Mouse (Mus musculus) ovary, postnatal 14 days (tissue): ENCODE measurements around the gene Trim62.
A peak's percentile ranks its signal among the peaks of the same experiment; 100 is the strongest.

Experiments used
- DNase-seq: peaks from one replicate; pipeline ENCODE4 v3.0.0; 2022; ENCODE audit warnings: low spot score

Trim62 gene

DNA sequence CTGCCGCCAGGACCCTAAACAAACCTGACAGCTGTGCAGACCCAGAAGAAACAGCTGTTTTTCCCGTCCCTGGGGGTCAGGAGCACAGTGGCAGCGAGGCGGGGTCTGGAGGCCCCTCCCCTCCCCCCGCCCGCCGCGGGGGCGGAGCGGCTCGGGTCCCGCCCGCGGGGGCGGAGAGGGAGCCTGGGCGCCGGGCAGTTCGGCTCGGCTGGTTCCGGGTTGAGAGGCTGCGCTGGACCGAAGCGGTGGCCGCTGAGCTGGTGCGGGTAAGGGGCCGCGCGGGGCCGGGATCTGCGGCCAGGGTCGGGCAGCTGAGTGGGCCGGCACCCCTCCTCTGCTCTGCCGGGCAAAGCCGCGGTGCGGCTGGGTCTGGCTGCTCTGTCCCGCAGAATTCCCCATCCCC, at the start of gene Trim62:
Gene Trim62, plus strand, starts transcription at position 202 of the 403 bp plus-strand sequence.
- peak; percentile 75 for DNase-seq

GRCm38 (mm10) chr4:128838202-128838601, 45.2 kb upstream of the Trim62 start:
- no peak for DNase-seq

GRCm38 (mm10) chr4:128839811-128840738, 43.3 kb upstream of the Trim62 start:
- DNase-seq, result peak; percentile 27

DNA sequence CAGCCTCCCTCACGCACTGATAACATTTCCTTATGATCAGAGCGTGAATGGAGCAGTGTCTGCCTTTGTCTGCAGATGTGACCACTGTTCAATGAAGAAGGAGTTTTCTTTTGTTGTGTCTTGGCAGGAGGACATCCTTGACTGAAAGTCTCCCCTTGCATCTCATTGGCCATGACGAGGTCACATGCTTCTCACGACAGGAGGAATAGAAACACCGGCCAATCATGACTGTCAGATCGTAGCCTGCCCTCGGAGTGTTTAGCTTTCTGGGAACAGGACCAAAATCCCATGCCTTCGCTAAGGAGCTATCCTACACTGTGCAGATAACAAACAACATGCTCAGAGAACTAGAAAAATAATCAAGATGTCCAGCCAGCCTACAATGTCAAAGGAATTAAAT, 42.1 kb upstream of the Trim62 start:
- no peak for DNase-seq

DNA sequence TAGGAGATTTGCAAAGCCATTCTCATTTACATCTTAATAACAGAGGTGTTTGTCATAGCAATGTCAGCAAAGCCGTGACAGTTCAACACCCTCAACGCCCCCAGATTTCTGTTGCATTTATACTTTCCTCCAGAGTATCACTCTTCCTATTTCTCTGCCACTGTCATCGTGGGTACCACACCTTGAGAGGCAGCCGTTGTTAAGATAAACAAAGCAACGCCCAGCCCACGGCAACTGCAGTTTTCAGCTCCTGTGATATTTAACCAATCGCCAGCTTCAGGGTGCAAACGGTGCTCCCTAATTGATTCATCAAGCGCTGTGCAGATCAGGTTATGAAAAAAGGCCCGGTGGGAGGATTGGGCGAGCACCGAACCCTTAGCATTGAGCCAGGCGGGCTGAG, 38.8 kb upstream of the Trim62 start:
- no peak for DNase-seq

DNA sequence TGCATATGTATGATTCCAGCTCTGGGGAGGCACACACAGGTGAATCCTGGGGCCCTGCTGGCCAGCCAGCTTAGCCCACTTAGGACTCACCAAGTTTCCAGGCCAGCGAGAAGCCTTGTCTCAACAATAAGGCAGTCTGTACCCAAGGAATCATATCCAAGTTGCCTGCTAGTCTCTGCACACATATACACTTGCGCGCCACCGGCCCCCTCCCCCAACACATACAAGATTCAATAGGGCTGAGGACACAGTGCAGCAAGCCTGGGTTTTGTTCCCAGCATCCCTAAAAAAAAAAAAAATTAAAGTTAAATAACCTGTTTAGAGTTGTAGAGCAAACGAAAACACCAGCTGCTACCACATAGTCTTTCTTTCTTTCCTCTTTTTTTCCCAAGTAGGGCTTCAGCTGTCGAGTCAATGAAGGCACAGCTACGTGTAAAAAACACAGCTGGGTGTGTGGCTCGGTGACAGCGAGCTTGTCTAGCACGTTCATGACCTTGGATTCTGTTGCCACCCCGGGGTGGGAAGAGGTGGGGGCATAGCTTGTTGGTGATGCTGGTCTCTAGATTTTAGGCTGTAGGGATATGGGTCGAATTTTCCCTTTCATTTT, 37.9 kb upstream of the Trim62 start:
- DNase-seq, result no peak

- DNase-seq, result no peak
These were observed 34.4 kb upstream of the Trim62 start for GRCm38 (mm10) chr4:128848961-128849360.

GRCm38 (mm10) chr4:128849686-128850085, 33.7 kb upstream of the Trim62 start:
- no peak for DNase-seq

- no peak for DNase-seq
These were observed 31.0 kb upstream of the Trim62 start for GRCm38 (mm10) chr4:128852266-128852887.

- DNase-seq, result no peak
These were observed 30.3 kb upstream of the Trim62 start for GRCm38 (mm10) chr4:128853117-128853516.

- DNase-seq, result peak; percentile 63
These were observed 27.8 kb upstream of the Trim62 start for GRCm38 (mm10) chr4:128855613-128856040.

DNA sequence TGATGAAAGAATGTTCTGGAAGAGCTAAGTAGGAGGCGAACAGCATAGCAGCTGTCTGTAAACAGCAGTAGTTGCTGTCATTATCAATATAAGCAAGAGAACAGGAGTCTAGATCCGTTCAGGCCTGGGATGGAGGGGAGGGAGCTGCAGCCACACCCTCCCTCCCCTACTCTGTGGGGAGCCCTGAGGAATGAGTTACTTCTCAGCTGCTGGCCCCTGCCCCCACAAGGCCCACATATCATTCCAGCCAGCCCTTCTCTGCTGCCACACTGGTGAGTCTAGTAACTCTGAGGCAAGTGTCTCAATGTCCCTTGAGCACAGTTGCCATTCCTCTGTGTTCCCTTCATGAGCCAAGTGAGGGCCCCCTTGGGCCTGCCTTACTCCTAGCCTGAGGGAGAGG, 26.2 kb upstream of the Trim62 start:
- no peak for DNase-seq

DNA sequence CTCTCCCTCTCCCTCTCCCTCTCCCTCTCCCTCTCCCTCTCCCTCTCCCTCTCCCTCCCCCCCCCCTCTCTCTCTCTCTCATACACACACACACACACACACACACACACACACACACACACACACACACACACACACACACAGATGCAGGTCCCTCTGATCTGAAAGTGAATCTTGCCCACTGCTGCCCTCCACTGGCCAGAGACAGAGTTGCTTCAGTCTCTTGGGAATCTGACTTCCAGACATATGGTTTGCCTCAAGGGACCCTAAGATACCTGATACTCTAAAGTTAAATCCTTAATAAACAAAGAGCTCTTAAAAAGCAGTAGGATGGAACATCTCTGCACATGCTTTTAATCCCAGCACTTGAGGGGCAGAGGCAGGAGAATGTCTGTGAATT, 25.2 kb upstream of the Trim62 start:
- DNase-seq, result peak; percentile 75

- no peak for DNase-seq
These were observed 24.5 kb upstream of the Trim62 start for GRCm38 (mm10) chr4:128858878-128859277.

GRCm38 (mm10) chr4:128872992-128873391, 10.4 kb upstream of the Trim62 start:
- no peak for DNase-seq

DNA sequence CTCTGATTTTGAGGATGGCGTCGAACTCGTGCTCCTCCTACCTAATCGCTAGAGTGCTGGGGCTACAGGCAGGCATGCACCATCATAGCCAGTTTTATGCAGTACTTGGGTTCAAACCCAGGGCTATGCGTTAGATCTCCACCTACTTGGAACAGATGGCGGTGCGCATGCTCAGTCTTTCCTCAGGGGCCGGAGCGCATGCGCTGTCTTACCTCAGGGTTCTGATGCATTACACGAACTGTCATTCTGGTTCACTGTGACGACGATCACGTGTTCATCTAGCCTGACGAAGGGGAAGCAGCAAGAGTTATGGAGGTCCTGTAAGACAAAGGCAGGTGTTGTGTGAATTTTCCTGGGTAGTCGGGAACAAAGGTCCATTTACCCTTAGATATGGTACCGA, 9.3 kb upstream of the Trim62 start:
- no peak for DNase-seq

GRCm38 (mm10) chr4:128875439-128875838, 7.9 kb upstream of the Trim62 start:
- DNase-seq, result no peak

DNA sequence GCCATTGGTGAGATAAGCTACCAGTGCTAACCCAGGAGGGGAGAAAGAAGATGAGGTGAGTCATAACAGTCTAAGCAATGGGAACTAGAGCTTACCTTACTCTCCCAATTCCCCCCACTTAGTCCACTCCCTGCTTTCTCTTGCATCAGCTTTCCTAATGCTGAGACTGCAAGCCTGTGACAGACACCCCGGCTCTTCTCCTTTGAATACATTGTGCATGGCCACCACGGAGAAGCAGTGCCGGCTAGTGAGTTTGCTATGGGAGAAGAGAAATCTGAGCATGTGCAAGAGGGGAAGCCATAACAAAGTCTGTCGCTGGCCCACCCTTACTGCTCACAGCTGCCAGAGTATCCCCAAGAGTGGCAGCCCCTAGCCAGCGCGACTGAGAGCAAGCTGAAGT, 5.9 kb upstream of the Trim62 start:
- DNase-seq, result no peak

DNA sequence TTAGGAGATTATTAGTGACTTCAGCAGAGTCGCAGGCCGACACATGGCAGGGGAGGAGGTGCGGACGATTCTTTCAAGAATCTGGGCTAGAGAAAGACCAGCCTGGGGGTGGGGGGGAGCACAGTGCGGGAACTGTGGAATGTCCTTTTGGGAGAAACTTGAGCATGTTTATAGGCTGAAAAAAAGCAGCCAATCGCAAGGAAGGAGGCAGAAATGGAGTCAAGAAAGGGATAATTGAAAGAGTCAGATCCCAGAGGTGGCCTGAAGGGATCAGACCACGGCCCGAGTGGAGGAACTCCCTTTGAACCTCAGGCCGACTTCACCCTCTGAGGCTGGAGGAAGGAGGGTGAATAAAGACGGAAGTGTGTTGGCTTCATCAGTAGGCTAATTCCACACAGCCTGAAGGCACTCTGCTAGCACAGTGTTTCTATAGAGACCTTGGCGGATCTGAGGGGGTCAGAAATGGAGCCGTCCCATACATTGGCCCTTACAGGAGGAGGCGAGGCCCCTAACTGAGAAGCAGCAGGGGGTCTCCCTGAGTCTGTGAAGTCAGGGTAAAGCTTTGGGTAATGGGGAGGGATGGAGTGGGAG, 4.4 kb upstream of the Trim62 start:
- DNase-seq, result no peak

GRCm38 (mm10) chr4:128883801-128884710, 676 bp downstream of the Trim62 start:
- peak; percentile 38 for DNase-seq

DNA sequence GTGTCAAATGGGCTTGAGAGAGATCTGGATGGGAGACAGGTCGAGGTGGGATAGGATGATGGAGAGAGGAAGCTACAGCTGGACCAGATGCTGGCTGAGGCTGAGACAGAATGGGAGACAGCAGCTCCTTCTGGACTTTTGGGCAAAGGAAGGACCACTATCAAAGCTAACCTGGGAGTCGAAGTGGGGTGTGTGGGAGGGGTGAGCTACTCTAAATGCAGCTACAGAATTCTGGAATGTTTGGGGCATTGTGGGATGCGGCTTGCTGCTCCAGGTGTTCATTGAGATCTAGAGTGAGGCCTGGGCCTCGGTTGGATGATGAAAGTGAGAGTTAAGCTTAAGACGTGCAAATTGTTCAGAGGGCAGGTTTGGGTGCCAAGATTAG, 1.3 kb downstream of the Trim62 start:
- DNase-seq, result no peak

- no peak for DNase-seq
These were observed 2.2 kb downstream of the Trim62 start for GRCm38 (mm10) chr4:128885540-128885939.
